In genomic region chr15:4378766-4379165, GRCm38 (mm10) we compare ENCODE assay signal across 16 mouse cellular contexts. TPM values are rescaled to one million over a fixed set of nuclear protein-coding genes. Genes with fewer than 3 reads are reported as not detected.
A peak's percentile ranks its signal among the peaks of the same experiment; 100 is the strongest.
DNase-seq lines count a peak whose midpoint lies in the region; ATAC-seq lines count a peak whose summit lies in the region.
"Had no signal": no experiment of that assay in that cellular context is flagged by ENCODE, and none has a peak within 500 bp of the region (broad histone marks: within the 10 kb centered on the region; RNA-seq: fewer than 3 reads in every experiment).

No protein-coding gene starts in this region.

- WGBS in midbrain, embryonic 13.5 days, result 55% methylated on average over 5 of the region's 5 CpGs
- 75% methylated on average over 5 of the region's 5 CpGs for whole genome bisulfite sequencing in midbrain, embryonic 10.5 days

- H3K4me2 ChIP-seq in midbrain, embryonic 13.5 days (replicated peaks), result peak overlapping the region; percentile 27; the same call in 1 of the 2 replicates
- H3K4me2 ChIP-seq: heart, embryonic 11.5 days had no signal

- no peak for ATAC-seq in midbrain, embryonic 13.5 days
- ATAC-seq in monocyte, adult 5-6 weeks (replicated peaks; ENCODE audit: insufficient number of reproducible peaks, low FRiP score, low TSS enrichment, poor library complexity, severe bottlenecking), result no peak

- H3K9me3 ChIP-seq in midbrain, embryonic 13.5 days, result no peaks in the 10 kb centered on the region
- H3K9me3 ChIP-seq in midbrain, embryonic 10.5 days (replicated peaks), result no peaks in the 10 kb centered on the region
- H3K9me3 ChIP-seq: embryonic facial prominence, embryonic 10.5 days had no signal

- H3K36me3 ChIP-seq in midbrain, embryonic 13.5 days, result no peaks in the 10 kb centered on the region
- no peaks in the 10 kb centered on the region for H3K36me3 ChIP-seq in midbrain, embryonic 10.5 days
- H3K36me3 ChIP-seq: embryonic facial prominence, embryonic 10.5 days had no signal

- H3K27ac ChIP-seq in midbrain, embryonic 13.5 days, result no peak overlapping the region
- H3K27ac ChIP-seq in midbrain, embryonic 10.5 days (replicated peaks), result no peak overlapping the region
- H3K27ac ChIP-seq: embryonic facial prominence, embryonic 10.5 days; gastrocnemius, adult 2 months; left cerebral cortex, adult 2 months had no signal

- H3K4me3 ChIP-seq in midbrain, embryonic 13.5 days (replicated peaks), result no peak overlapping the region; the same call in 1 of the 2 replicates
- no peak overlapping the region for H3K4me3 ChIP-seq in midbrain, embryonic 10.5 days
- H3K4me3 ChIP-seq: embryonic facial prominence, embryonic 10.5 days; gastrocnemius, adult 2 months; left cerebral cortex, adult 2 months had no signal

- peaks cover 26% of the 10 kb centered on the region for H3K4me1 ChIP-seq in midbrain, embryonic 13.5 days (replicated peaks)
- H3K4me1 ChIP-seq in midbrain, embryonic 10.5 days, result peaks cover 22% of the 10 kb centered on the region

- 0 out of 2 replicates have a peak overlapping the region, but pooled peaks have one; percentile 6 for H3K9ac ChIP-seq in midbrain, embryonic 13.5 days (replicated peaks)

- DNase-seq in cerebellum, adult 18-20 months, result peak; percentile 30 to 45
- no peak for DNase-seq in cerebellum, adult 11 months
- no peak for DNase-seq in midbrain, embryonic 10.5 days (ENCODE audit: low spot score)
- DNase-seq in cerebellum, postnatal 36 days, result peak; percentile 35 to 51
- no peak for DNase-seq in urinary bladder, adult 2 months (ENCODE audit: low spot score)
- no peak for DNase-seq in adrenal gland, postnatal 4 days (ENCODE audit: low spot score in 2 of 2)
- DNase-seq: gastrocnemius, adult 2 months; heart, postnatal 4 days; kidney, adult 2 months; lung, adult 18-20 months had no signal

- 0 out of 2 replicates have a peak, but pooled peaks cover 1% of the 10 kb centered on the region for H3K27me3 ChIP-seq in midbrain, embryonic 13.5 days
- H3K27me3 ChIP-seq in midbrain, embryonic 10.5 days (ENCODE audit: low read depth, poor library complexity, severe bottlenecking), result peaks cover 18% of the 10 kb centered on the region

RNA-seq across cellular contexts. Expression of gene Plcxd3, which starts 3.5 kb away (rescaled TPM):
- polyA plus RNA-seq in midbrain, embryonic 13.5 days (2015; fragmentation: Nextera tagmentation; extraction: Ambion mirVana), result 56.2 and 67.4 TPM in 2 replicates
- polyA plus RNA-seq in midbrain, embryonic 10.5 days (2016; fragmentation: Nextera tagmentation; extraction: Ambion mirVana), result 7.9 and 13.1 TPM in 2 replicates
- polyA plus RNA-seq in urinary bladder, adult 2 months (2012; rRNA removed), result 0.37 and 1.3 TPM in 2 replicates
- total RNA-seq in monocyte, adult 5-6 weeks (2017), result 0.10 TPM in 1 of 3 replicates, not detected in the others
- 1 to 10 TPM; 4.3 to 6.0 TPM for total RNA-seq in adrenal gland, postnatal 4 days (2021)
- polyA plus RNA-seq: large intestine, adult 2 months had no signal

Comparison
In these comparisons a context has a peak if more than half of its experiments do, and no peak if none do; other contexts are left out.
1. DNase-seq: peak in cerebellum, adult 18-20 months (2 of 2) and cerebellum, postnatal 36 days (2 of 2); none in cerebellum, adult 11 months (single experiment), midbrain, embryonic 10.5 days (single experiment), urinary bladder, adult 2 months (single experiment) and adrenal gland, postnatal 4 days (0 of 2).